Mouse (Mus musculus) thymus, adult 2 months (tissue): ENCODE measurements around the gene Cc2d2b.

Experiments used
- CTCF ChIP-seq: fragments of 200-500 bp; IDR thresholded peaks from 2 replicates; pipeline ENCODE4 v1.5.1; 2012; ENCODE audit warnings: mild to moderate bottlenecking, control low read depth, low read length, moderate library complexity, borderline replicate concordance; ENCODE audit not compliant: control insufficient read depth, poor library complexity, insufficient read depth; ENCODE audit errors: extremely low read depth
- POLR2A ChIP-seq: fragments of 200-500 bp; IDR thresholded peaks from 2 replicates; pipeline ENCODE4 v1.6.1; 2012; ENCODE audit warnings: mild to moderate bottlenecking, low read length, control low read depth, moderate library complexity; ENCODE audit not compliant: control insufficient read depth, poor library complexity, insufficient read depth; ENCODE audit errors: extremely low read depth

- TF ChIP-seq CTCF (peak; percentile 75; the same call in 1 of the 2 replicates), POLR2A (no peak)
Measured at GRCm38 (mm10) chr19:40736680-40737512, 11.7 kb upstream of the Cc2d2b start.
